Mouse (Mus musculus) liver, embryonic 14.5 days (tissue): ENCODE measurements around the gene Maml2.

Experiments
- CTCF ChIP-seq: IDR thresholded peaks from 2 replicates; pipeline ENCODE4 v1.5.1; 2016; ENCODE audit warnings: antibody characterized with exemption, low read depth, control low read depth
- EP300 ChIP-seq: IDR thresholded peaks from 2 replicates; pipeline ENCODE4 v1.6.1; 2016; ENCODE audit warnings: antibody characterized with exemption, low read depth

GRCm38 (mm10) chr9:13665487-13665969 is 367.8 kb downstream of the Maml2 start:
- TF ChIP-seq CTCF (no peak), EP300 (no peak)
